Mouse (Mus musculus): ENCODE measurements around the gene A830031A19Rik.

A830031A19Rik gene

GRCm38 (mm10) chr11:24074634-24075104 is at the start of gene A830031A19Rik:
Gene A830031A19Rik (minus strand): TSS chr11:24075054.
- peak; percentile 21 for DNase-seq (ENCODE audit: low read depth)

- DNase-seq (ENCODE audit: low read depth) = no peak
These were observed 49.1 kb upstream of the A830031A19Rik start for GRCm38 (mm10) chr11:24123991-24124390.

GRCm38 (mm10) chr11:24122899-24123298 is 48.0 kb upstream of the A830031A19Rik start:
- DNase-seq (ENCODE audit: low read depth) = no peak

GRCm38 (mm10) chr11:24121136-24121535 is 46.3 kb upstream of the A830031A19Rik start:
- no peak for DNase-seq (ENCODE audit: low read depth)

- no peak for DNase-seq (ENCODE audit: low read depth)
These were observed 41.9 kb upstream of the A830031A19Rik start for GRCm38 (mm10) chr11:24116582-24117318.

- DNase-seq (ENCODE audit: low read depth) = no peak
These were observed 41.2 kb upstream of the A830031A19Rik start for GRCm38 (mm10) chr11:24116041-24116440.

GRCm38 (mm10) chr11:24115017-24115752 is 40.3 kb upstream of the A830031A19Rik start:
- no peak for DNase-seq (ENCODE audit: low read depth)

- DNase-seq (ENCODE audit: low read depth) = no peak
These were observed 36.9 kb upstream of the A830031A19Rik start for GRCm38 (mm10) chr11:24111720-24112119.

- DNase-seq (ENCODE audit: low read depth) = no peak
These were observed 35.3 kb upstream of the A830031A19Rik start for GRCm38 (mm10) chr11:24110113-24110512.

- no peak for DNase-seq (ENCODE audit: low read depth)
These were observed 34.5 kb upstream of the A830031A19Rik start for GRCm38 (mm10) chr11:24109388-24109787.

GRCm38 (mm10) chr11:24108974-24109373 is 34.1 kb upstream of the A830031A19Rik start:
- no peak for DNase-seq (ENCODE audit: low read depth)

- no peak for DNase-seq (ENCODE audit: low read depth)
These were observed 32.6 kb upstream of the A830031A19Rik start for GRCm38 (mm10) chr11:24107414-24107813.

- no peak for DNase-seq (ENCODE audit: low read depth)
These were observed 28.4 kb upstream of the A830031A19Rik start for GRCm38 (mm10) chr11:24103128-24103742.

GRCm38 (mm10) chr11:24102372-24102771 is 27.5 kb upstream of the A830031A19Rik start:
- no peak for DNase-seq (ENCODE audit: low read depth)

- DNase-seq (ENCODE audit: low read depth) = no peak
These were observed 26.8 kb upstream of the A830031A19Rik start for GRCm38 (mm10) chr11:24101625-24102024.

GRCm38 (mm10) chr11:24100449-24101070 is 25.7 kb upstream of the A830031A19Rik start:
- no peak for DNase-seq (ENCODE audit: low read depth)

GRCm38 (mm10) chr11:24099886-24100293 is 25.0 kb upstream of the A830031A19Rik start:
- no peak for DNase-seq (ENCODE audit: low read depth)

- DNase-seq (ENCODE audit: low read depth) = no peak
These were observed 24.4 kb upstream of the A830031A19Rik start for GRCm38 (mm10) chr11:24099215-24099614.

- no peak for DNase-seq (ENCODE audit: low read depth)
These were observed 23.8 kb upstream of the A830031A19Rik start for GRCm38 (mm10) chr11:24098662-24099061.

- no peak for DNase-seq (ENCODE audit: low read depth)
These were observed 23.2 kb upstream of the A830031A19Rik start for GRCm38 (mm10) chr11:24098069-24098468.

- no peak for DNase-seq (ENCODE audit: low read depth)
These were observed 22.2 kb upstream of the A830031A19Rik start for GRCm38 (mm10) chr11:24097026-24097425.

- DNase-seq (ENCODE audit: low read depth) = no peak
These were observed 21.6 kb upstream of the A830031A19Rik start for GRCm38 (mm10) chr11:24096483-24096882.

All from naive thymus-derived CD4-positive, alpha-beta T cell, adult 2 months (primary cell).